Mouse (Mus musculus) CD4-positive, CD25-positive, alpha-beta regulatory T cell, adult 2 months (primary cell): Measurements from ENCODE around the gene Zbed3.
A peak's percentile ranks its signal among the peaks of the same experiment; 100 is the strongest.
"Not testable (repeated sequence)": the region's sequence is repeated elsewhere in the genome, so short reads cannot be mapped to it uniquely, and the experiment has no call there.

Experiments
- DNase-seq: peaks from one replicate; pipeline ENCODE4 v3.0.0-alpha.2; 2012; ENCODE audit warnings: low read depth, low spot score

Zbed3 gene

DNA sequence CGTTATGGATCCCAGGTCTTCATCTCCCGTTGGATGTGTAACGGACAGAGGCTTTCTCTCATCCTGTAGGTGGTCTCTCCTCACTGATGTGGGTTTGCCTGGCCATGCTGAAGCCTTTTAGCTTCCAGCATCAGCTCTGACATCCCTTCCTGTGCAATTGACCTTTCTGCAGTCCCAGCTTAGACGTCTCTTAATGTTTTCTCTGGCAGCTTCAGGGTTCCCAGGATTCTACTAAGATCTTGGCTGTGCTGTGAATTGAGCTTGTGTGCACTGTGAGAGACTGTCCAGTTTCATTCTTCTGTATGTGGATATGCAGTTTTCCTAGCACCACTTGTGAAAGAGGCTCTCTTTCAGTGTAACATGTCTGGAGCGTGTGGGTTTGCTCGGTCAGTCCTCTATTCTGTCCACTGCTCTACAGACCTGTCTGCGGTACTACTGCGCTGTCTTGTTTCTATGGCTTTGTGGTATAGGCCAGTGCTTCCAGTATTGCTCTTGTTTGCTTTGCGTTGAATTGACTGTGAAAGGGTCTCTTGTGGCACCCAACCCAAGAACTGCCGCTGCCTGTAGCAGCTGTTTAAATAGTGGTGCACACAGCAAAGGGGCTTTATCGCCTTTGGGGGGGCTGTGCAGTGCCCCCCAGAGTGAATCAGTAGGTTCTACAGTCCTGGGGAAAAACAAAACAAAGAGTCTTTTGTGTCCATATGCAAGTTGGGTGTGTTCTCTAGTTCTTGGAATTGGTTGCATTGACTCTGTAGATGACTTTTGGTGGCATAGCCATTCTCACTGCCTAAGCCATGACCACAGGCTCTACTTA is 8.9 kb downstream of the Zbed3 start:
- DNase-seq, result no peak

DNA sequence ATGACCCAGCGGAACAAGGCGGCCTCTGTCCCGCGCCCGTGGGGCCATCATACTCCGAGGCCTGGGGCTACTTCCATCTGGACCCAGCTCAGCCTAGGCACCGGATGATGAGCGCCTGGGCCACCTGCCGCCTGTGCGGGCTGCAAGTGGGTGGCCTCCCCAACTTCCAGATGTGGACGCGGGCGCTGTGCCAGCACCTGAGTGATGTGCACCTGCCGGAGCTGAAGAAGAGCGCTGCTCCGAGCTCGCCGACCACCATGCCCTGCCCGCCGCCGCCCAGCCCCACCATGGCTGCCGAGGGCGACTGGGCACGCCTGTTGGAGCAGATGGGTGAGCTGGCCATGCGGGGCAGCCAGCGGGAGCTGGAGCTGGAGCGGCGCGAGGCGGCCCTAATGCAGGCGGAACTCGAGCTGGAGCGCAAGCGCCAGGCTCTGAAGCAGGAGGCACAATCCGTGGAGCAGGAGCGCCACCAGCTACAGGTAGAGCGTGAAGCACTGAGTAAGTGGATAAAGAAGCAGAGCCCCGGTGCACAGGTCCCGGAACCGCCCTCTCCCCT is 12.8 kb downstream of the Zbed3 start:
- DNase-seq, result no peak

DNA sequence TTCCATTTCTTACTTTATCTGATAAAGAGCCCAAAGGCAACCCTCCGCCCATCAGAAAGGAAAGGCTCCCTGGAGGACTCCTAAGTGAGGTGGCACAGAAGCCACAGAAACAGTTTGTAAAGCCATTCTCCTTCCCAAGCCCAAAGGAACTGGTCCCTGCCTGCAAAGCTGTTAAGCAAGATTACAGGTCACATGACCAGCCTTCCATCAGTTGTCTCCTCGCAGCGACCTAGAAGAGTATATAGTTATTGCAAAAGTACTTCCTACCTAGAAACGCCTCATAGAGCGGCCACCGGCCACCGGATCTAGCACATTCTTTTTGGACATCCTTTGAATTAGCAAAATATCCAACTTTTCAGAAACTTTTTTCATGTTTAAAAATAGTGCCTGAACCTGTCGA is 20.1 kb downstream of the Zbed3 start:
- no peak for DNase-seq

DNA sequence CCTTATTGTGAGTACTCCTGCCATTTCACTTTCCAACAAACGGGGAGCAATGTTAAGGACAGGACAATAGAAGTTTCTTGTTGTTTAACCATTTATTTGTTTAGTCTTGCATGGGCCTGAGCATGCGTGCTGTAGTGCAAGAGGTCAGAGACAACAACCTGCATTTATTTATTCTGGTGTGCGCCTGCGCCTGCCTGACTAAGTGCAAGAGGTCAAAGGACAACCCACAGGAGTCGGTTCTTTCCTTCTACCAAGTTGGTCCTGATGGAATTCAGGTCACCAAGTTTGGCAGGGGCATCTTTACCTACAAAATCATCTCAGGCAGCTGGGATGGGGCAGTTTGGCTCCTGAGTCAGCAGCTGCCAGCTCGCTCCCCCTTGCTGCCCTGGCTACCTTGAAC is 22.5 kb downstream of the Zbed3 start:
- no peak for DNase-seq

DNA sequence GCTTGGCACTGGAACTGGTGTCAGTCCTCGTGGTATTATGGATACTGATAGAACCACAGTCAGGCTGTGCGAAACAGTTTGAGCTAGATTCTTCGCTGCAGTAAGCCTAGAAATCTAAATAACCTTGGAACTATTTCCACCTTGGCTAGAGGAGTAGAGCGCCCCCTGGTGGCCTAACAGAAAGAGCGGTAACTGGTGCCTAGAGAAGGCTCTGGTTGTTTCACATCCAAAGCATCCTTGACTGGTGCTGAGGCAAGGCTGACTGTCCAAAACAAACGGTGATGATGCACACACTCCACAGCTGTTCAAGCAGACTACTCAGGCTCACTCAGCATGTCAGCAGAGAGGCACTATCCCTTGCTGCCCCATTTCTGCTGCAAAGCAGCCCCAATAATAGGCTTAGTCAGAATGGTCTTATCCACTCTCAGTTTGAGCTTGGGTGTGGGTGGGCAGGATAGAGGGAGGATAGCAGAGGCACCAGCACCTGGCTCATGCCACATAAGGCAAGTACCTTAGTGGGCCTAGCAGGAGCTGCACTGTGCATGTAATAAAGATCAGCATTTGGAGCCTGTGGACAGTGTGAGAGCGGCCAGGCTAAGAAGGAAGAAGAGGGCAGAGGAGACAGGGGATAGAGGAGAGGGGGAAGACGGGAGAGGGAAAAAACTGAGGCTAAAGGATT is 23.7 kb downstream of the Zbed3 start:
- DNase-seq, result peak; percentile 78

DNA sequence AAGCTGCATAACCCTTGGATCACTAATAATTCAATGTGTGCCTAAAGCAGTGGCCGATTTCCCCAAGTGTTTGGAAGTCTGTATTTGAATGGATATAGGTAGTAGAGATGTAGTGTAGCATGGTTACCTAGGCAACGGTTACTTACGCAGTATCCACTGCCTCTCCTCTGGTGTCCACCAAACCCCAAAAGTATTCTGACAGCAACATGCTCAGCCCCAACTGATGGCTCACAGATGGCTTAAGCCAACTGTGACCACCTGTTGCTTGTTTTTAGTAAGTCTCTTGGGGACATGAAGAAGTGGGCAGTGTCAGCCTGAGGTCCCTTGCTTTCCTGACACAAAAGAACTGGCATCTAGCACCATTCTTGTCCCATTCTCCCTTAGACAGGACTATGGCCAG is 25.1 kb downstream of the Zbed3 start:
- DNase-seq, result no peak

DNA sequence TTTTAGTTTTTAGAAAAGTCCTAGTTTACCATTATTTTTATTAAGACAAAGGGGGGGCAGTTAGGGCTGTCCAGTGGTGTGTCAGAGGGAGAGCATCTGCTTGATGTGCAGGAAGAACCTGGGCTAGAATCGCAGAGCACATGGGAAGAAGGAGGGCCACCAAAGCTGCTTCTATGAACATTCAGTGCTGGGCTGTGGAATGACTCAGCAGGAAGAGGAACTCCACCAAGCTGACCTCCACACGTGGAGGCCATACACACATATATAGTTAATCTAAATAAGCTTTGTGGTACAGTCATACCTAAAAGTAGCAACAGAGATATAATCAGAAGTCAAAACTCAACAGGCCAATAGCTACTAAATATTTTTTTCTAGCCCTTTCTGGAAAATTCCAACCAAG is 34.8 kb downstream of the Zbed3 start:
- no peak for DNase-seq

DNA sequence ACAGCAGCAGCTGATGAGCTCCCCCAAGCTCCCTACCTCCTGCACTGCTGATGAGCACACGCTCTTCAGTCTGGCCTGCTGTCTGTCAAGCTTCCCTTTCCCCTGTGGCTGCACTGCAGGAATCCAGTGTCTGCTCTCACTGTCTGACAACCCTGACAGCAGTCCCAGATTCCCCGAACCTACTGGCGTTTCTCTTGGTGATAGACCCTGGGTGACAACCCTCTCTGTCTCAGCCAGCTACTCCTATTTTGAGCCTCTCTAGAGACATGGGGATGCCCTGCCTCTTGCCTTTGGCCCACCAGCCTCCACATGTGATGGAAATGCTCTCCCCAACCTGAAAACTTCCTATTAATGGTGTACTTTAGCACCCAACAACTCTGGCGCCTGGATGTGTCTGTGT is 40.0 kb downstream of the Zbed3 start:
- DNase-seq, result no peak

DNA sequence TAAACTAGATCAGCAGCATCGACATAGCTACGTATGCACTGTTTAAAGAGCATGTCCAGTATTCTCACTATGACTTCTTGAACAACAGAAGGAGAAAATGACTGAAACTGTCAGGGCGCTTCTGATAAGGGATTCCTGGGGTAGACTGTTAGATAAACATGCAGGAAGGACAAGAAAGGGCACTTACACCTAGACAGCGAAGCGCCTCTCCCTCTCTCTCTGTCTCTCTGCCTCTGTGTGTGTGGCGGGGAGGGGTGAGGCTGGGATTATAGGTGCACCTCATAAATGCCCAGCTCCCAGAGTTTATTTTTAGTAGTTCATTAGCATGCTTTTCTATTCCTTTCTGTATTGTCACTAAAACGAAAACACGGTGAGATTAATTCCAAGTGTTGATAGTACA is 42.9 kb downstream of the Zbed3 start:
- no peak for DNase-seq

DNA sequence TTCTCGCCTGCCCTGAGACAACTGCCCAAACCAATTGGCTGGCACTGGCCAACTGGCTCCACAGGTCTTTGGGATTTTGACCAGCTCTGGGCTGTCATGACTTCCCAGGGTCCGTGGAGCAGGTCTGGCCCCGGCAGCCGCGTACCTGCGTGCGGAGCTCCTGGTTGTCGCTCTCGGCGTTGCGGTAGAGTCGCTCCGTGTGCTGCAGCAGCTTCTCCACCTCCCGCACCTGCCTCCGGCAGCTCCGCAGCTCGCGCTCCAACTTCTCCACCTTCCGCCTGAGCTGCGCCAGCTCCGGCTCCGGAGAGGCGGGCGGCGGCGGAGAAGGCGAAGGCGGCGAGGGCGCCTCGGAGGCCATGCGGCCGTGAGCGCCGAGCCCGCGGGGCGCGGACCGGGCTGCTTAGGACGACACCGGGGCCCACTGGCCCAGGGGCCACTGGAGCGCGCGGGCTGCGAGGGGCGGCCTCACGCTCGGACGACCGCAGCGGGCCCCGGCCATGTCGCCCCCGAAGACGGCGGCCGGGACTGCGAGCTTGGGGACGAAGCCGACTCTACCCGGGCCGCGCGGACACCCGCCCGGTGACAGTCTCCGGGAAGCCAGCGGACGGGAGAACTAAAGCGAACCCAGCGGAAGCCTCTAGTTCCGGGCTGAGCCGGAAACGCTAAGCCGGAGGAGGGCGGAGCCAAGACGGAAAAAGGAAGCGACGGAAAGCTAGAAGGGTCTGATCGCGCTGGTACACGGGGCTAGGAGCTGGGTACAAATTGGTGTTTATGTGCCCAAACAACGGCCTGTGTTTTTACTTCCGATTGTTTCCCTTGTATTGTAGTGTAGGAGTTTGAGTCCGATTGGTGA is 51.5 kb downstream of the Zbed3 start, which contains the start of gene Aggf1:
Aggf1 (minus strand) TSS at position 652 of the 853 bp plus-strand sequence.
- peak; percentile 92 for DNase-seq

DNA sequence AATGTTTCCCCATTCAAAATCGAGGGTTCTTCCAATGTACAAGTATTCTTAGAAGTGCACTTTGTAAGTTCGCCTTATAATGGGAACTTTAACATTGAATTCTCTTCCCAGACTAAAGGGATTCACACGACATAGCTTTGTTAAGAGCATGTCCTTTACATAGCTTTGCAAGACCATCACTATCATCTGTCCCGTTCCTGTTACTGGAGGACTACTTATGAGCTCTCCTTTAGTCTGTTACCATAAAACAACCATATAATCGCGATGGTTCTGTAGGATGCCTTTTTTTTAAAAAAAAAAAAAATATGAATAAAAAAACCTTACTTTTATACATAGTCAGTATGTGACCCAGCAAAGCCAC is 52.1 kb downstream of the Zbed3 start:
- no peak for DNase-seq

DNA sequence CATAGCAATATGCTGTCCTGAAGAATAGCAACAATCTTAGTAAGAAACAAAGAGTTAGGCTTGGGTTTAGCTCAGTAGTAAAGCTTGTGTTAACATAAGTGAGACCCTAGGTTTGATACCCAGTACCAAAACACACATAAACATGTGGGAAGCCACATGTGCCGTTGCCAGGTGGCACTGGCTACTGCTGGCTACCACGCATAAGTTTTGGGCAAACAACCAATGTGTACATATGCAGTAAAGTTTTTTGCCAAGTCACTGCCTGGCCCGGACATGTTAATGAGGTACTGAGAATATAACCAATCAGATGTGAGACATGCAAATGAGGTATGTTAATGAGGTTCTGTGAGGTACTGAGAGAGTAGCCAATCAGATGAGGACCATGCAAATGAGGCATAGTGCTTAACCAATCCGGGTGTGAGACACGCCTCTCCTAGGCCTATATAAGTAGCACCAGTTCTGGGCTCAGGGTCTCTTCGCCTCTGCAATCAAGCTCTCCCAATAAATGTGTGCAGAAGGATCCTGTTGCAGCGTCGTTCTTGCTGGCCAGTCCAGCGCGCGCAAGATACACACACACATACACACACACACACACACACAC is 53.4 kb downstream of the Zbed3 start:
- not testable (repeated sequence) for DNase-seq

DNA sequence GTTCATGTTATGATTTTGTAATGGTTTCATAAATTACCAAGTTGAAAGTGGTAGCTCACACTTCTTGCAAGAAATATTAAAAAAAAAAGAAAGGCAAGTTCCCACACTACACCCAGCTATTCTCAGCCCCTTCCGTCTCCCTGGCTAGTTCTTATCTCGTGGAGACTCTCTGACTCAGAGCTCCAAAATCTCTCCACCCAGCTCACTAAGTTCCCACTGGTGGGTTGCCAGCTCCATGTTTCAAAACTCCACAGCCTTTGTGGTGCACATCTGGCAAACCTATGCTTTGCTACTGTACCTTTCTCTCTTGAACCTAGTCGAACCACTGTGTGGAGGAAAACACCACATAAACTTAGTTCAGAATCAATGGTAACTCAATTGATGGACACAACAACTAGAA is 55.3 kb downstream of the Zbed3 start:
- no peak for DNase-seq

DNA sequence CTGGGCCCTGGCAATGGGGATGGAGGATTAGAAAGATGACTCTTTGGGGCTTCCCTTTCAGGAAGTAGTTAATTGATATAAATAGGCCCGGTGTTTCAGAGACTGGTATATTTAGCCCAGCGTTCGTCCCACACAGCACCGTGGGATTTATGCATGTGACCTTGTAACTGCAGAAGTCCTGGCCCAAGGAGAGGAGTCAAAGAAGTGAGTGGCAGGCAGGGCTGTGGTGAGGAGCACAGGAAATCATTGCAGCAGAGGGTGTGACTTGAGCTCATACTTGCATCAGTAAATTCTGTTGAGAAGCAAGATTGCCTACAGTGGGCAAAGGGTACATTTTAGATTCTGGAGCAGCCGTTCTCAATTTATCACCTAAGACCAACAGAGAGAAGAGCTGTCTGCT is 59.0 kb downstream of the Zbed3 start:
- DNase-seq, result no peak
